Mouse (Mus musculus) liver (tissue): Measurements from ENCODE around the gene Rabgef1.
"Not testable (repeated sequence)": the region's sequence is repeated elsewhere in the genome, so short reads cannot be mapped to it uniquely, and the experiment has no call there.

ENCODE experiments used
- DNase-seq: peaks from one replicate; pipeline ENCODE4 v3.0.0-alpha.2; 2020; ENCODE audit warnings: mixed read lengths

Gene Rabgef1

GRCm38 (mm10) chr5:130218336-130218735 lies 46.7 kb downstream of the Rabgef1 start:
- DNase-seq, result no peak

- no peak for DNase-seq
Measured at GRCm38 (mm10) chr5:130221316-130221715, 49.7 kb downstream of the Rabgef1 start.

GRCm38 (mm10) chr5:130221760-130222145 lies 50.2 kb downstream of the Rabgef1 start:
- no peak for DNase-seq

- DNase-seq, result peak; percentile 93
Measured at GRCm38 (mm10) chr5:130222146-130223004, 50.8 kb downstream of the Rabgef1 start.

GRCm38 (mm10) chr5:130226790-130227189 lies 55.2 kb downstream of the Rabgef1 start:
- no peak for DNase-seq

GRCm38 (mm10) chr5:130228120-130228519 lies 56.5 kb downstream of the Rabgef1 start:
- DNase-seq, result no peak

- DNase-seq, result no peak
Measured at GRCm38 (mm10) chr5:130236302-130236701, 64.7 kb downstream of the Rabgef1 start.

GRCm38 (mm10) chr5:130239236-130239635 lies 67.6 kb downstream of the Rabgef1 start:
- no peak for DNase-seq

- DNase-seq, result no peak
Measured at GRCm38 (mm10) chr5:130239856-130240255, 68.3 kb downstream of the Rabgef1 start.

GRCm38 (mm10) chr5:130241426-130241825 lies 69.8 kb downstream of the Rabgef1 start:
- no peak for DNase-seq

- no peak for DNase-seq
Measured at GRCm38 (mm10) chr5:130247823-130248222, 76.2 kb downstream of the Rabgef1 start.

GRCm38 (mm10) chr5:130254164-130255016 lies 82.8 kb downstream of the Rabgef1 start:
- peak; percentile 17 for DNase-seq

- peak; percentile 99 for DNase-seq
Measured at GRCm38 (mm10) chr5:130255017-130255720, 83.6 kb downstream of the Rabgef1 start, which contains the start of the genes Sbds and Tyw1. Sbds (minus strand) TSS chr5:130255530. Tyw1 (plus strand) TSS chr5:130255619.

- DNase-seq, result not testable (repeated sequence)
Measured at GRCm38 (mm10) chr5:130255799-130256525, 84.4 kb downstream of the Rabgef1 start.

- DNase-seq, result peak; percentile 94
Measured at GRCm38 (mm10) chr5:130256678-130257271, 85.2 kb downstream of the Rabgef1 start.

- DNase-seq, result no peak
Measured at GRCm38 (mm10) chr5:130257303-130257702, 85.7 kb downstream of the Rabgef1 start.

GRCm38 (mm10) chr5:130263454-130263853 lies 91.9 kb downstream of the Rabgef1 start:
- no peak for DNase-seq
